Mouse (Mus musculus) CH12.LX (cell line): ENCODE measurements at regions not wholly inside any gene's neighbourhood (a gene's known extent, or its start where the extent isn't known, plus 50 kb on each side); places are given as distances from the start of the nearest gene placed in this dataset.

Experiments
- DNase-seq: peaks from one replicate; pipeline ENCODE4 v3.0.0-alpha.2; 2013; ENCODE audit errors: extremely low read depth
- H3K27ac ChIP-seq: 2 replicates; pipeline ENCODE4 v1.5.1; 2012; ENCODE audit warnings: low read depth, mild to moderate bottlenecking, control low read depth, moderate library complexity; ENCODE audit not compliant: insufficient read depth
- H3K27me3 ChIP-seq: replicated peaks from 2 replicates; pipeline ENCODE3; 2012; ENCODE audit warnings: inconsistent platforms
- H3K36me3 ChIP-seq, 2 experiments: replicated peaks in 1 of 2; 2 replicates each; pipeline versions ENCODE3 to v1.6.1; 2012; ENCODE audit warnings: inconsistent platforms in 1 of 2, low read length in 1 of 2, mild to moderate bottlenecking in 1 of 2, mixed read lengths in 1 of 2, moderate library complexity in 1 of 2; ENCODE audit not compliant: control insufficient read depth in 1 of 2, insufficient read depth in 1 of 2
- H3K4me1 ChIP-seq, 2 experiments: 2 replicates each; pipeline ENCODE4 v1.6.1; 2012; ENCODE audit warnings: inconsistent platforms in 1 of 2, moderate library complexity in 1 of 2; ENCODE audit not compliant: insufficient read depth in 2 of 2, control insufficient read depth in 1 of 2
- H3K4me2 ChIP-seq: 2 replicates; pipeline ENCODE4 v1.6.1; 2012; ENCODE audit warnings: low read depth, mild to moderate bottlenecking, control low read depth; ENCODE audit not compliant: poor library complexity, insufficient read depth, severe bottlenecking
- H3K4me3 ChIP-seq, 3 experiments: fragments of 150-350 bp in 1 of 3; sonication (generic) in 1 of 3; replicated peaks in 1 of 3; 2 replicates each; pipeline versions ENCODE3 to v1.5.1; 2011 to 2012; ENCODE audit warnings: low read depth in 2 of 3, low read length in 2 of 3, mild to moderate bottlenecking in 2 of 3, moderate library complexity in 2 of 3, control low read depth in 1 of 3, improper control_type of control experiment in 1 of 3, inconsistent platforms in 1 of 3, mixed read lengths in 1 of 3; ENCODE audit not compliant: poor library complexity in 1 of 3
- H3K79me2 ChIP-seq: replicated peaks from 2 replicates; pipeline ENCODE4 v1.6.1; 2012; ENCODE audit warnings: mild to moderate bottlenecking, moderate library complexity; ENCODE audit not compliant: control insufficient read depth, poor library complexity, insufficient read depth, severe bottlenecking; ENCODE audit errors: extremely low read depth
- H3K9ac ChIP-seq: 2 replicates; pipeline ENCODE4 v1.6.1; 2012; ENCODE audit warnings: low read depth, mild to moderate bottlenecking, control low read depth, moderate library complexity; ENCODE audit not compliant: insufficient read depth
- H3K9me3 ChIP-seq: replicated peaks from 2 replicates; pipeline ENCODE3; 2012; ENCODE audit warnings: low read length, inconsistent platforms, mixed read lengths
- BHLHE40 ChIP-seq: IDR thresholded peaks from 2 replicates; pipeline ENCODE4 v1.6.1; 2011; ENCODE audit warnings: mild to moderate bottlenecking, low read depth, low read length, improper control_type of control experiment
- ETS1 ChIP-seq: conservative IDR thresholded peaks from 2 replicates; pipeline ENCODE4 v1.6.1; 2012; ENCODE audit warnings: low read depth, mild to moderate bottlenecking, inconsistent platforms, low read length, improper control_type of control experiment, moderate library complexity
- GABPA ChIP-seq: IDR thresholded peaks from 2 replicates; pipeline ENCODE4 v1.6.1; 2012; ENCODE audit warnings: low read depth, low read length, improper control_type of control experiment, inconsistent platforms; ENCODE audit not compliant: insufficient replicate concordance
- IRF4 ChIP-seq: IDR thresholded peaks from 2 replicates; pipeline ENCODE4 v1.6.1; 2014; ENCODE audit warnings: low read depth, mild to moderate bottlenecking, inconsistent platforms, low read length, improper control_type of control experiment
- JUND ChIP-seq: conservative IDR thresholded peaks from 2 replicates; pipeline ENCODE4 v1.6.1; 2011; ENCODE audit warnings: low read depth, low read length, improper control_type of control experiment
- MAX ChIP-seq: IDR thresholded peaks from 2 replicates; pipeline ENCODE4 v1.6.1; 2011; ENCODE audit warnings: low read length, improper control_type of control experiment
- MEF2A ChIP-seq: IDR thresholded peaks from 2 replicates; pipeline ENCODE4 v1.6.1; 2014; ENCODE audit warnings: low read depth, mild to moderate bottlenecking, inconsistent platforms, low read length, improper control_type of control experiment, borderline replicate concordance
- MYC ChIP-seq: IDR thresholded peaks from 2 replicates; pipeline ENCODE4 v1.6.1; 2011; ENCODE audit warnings: low read depth, mild to moderate bottlenecking, improper control_type of control experiment, low read length
- PAX5 ChIP-seq: IDR thresholded peaks from 2 replicates; pipeline ENCODE4 v1.6.1; 2012; ENCODE audit warnings: low read length, inconsistent platforms, mixed read lengths
- POLR2AphosphoS2 ChIP-seq: IDR thresholded peaks from 2 replicates; pipeline ENCODE4 v1.6.1; 2011; ENCODE audit warnings: low read depth, low read length, improper control_type of control experiment
- RAD21 ChIP-seq: IDR thresholded peaks from 2 replicates; pipeline ENCODE4 v1.6.1; 2011; ENCODE audit warnings: low read depth, mild to moderate bottlenecking, low read length, improper control_type of control experiment, moderate library complexity
- RCOR1 ChIP-seq: conservative IDR thresholded peaks from 2 replicates; pipeline ENCODE4 v1.6.1; 2012; ENCODE audit warnings: low read depth, mild to moderate bottlenecking, inconsistent platforms, low read length, improper control_type of control experiment
- SIN3A ChIP-seq: IDR thresholded peaks from 2 replicates; pipeline ENCODE4 v1.6.1; 2012; ENCODE audit warnings: low read length, improper control_type of control experiment, inconsistent platforms
- TBP ChIP-seq: conservative IDR thresholded peaks from 2 replicates; pipeline ENCODE4 v1.6.1; 2011; ENCODE audit warnings: low read depth, low read length, improper control_type of control experiment
- TCF12 ChIP-seq: IDR thresholded peaks from 2 replicates; pipeline ENCODE4 v1.6.1; 2014; ENCODE audit warnings: low read depth, mild to moderate bottlenecking, inconsistent platforms, low read length, improper control_type of control experiment
- UBTF ChIP-seq: IDR thresholded peaks from 2 replicates; pipeline ENCODE4 v1.6.1; 2012; ENCODE audit warnings: low read depth, mild to moderate bottlenecking, inconsistent platforms, low read length, improper control_type of control experiment, moderate library complexity
- USF1 ChIP-seq: IDR thresholded peaks from 2 replicates; pipeline ENCODE4 v1.6.1; 2014; ENCODE audit warnings: low read depth, mild to moderate bottlenecking, inconsistent platforms, low read length, improper control_type of control experiment
- USF2 ChIP-seq: conservative IDR thresholded peaks from 2 replicates; pipeline ENCODE4 v1.6.1; 2011; ENCODE audit warnings: low read depth, low read length, improper control_type of control experiment
- ZKSCAN1 ChIP-seq: IDR thresholded peaks from 2 replicates; pipeline ENCODE4 v1.6.1; 2012; ENCODE audit warnings: low read depth, inconsistent platforms, low read length, improper control_type of control experiment, borderline replicate concordance
- ZNF384 ChIP-seq: IDR thresholded peaks from 2 replicates; pipeline ENCODE4 v1.6.1; 2012; ENCODE audit warnings: low read depth, low read length, improper control_type of control experiment, inconsistent platforms
- dilution Hi-C: fragments of 300-500 bp; cut with MboI; formaldehyde crosslinking; loops from 2 replicates; pipeline ENCODE4 v1.14.3; 2020; ENCODE audit warnings: low sequenced_read_pairs; ENCODE audit not compliant: extremely low pct_unique_long_range_greater_than_20kb, extremely low pct_ligation_motif_present
- in situ Hi-C: fragments of 300-500 bp; cut with MboI; formaldehyde crosslinking; loops from 3 replicates; pipeline ENCODE4 v1.14.3; 2019; ENCODE audit warnings: low sequenced_read_pairs, low pct_ligation_motif_present, low pct_unique_long_range_greater_than_20kb, mixed read lengths

DNA sequence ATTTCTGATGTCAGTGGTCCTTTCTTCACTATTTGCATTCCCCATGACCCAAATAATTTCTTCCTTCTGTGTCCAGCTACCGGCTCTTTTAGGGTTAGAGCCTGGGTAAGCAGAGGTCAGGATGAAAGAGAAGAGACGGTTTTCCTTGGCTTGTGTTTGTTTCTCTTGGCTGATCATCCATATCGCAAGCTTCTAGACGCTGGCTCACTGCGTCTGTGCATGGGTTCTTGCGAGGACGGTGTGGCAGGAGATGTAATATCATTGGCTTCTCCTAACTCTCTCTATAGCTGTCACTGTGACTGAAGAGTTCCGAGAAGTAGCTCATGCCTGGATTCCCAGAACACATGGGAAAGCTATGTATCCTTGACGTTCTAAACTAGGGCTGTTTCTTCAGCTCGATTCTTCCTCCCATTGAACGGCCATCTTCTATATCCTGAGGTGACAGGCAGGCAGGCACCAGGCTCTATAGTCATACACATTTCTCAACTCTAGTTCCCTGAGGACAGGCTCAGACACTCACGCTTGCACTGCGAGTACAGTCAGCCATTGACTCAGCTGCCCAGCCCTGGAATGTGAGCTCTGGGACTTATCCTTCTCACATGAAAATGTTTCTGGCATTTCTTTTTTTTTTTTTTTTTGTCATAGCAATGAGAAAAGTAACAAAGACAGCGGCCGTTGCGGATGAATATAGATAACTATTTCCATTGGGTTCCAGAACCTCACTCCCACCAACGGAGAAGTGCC, 85.0 kb downstream of the Bach1 start:
- in situ Hi-C loops, result no loop called here

DNA sequence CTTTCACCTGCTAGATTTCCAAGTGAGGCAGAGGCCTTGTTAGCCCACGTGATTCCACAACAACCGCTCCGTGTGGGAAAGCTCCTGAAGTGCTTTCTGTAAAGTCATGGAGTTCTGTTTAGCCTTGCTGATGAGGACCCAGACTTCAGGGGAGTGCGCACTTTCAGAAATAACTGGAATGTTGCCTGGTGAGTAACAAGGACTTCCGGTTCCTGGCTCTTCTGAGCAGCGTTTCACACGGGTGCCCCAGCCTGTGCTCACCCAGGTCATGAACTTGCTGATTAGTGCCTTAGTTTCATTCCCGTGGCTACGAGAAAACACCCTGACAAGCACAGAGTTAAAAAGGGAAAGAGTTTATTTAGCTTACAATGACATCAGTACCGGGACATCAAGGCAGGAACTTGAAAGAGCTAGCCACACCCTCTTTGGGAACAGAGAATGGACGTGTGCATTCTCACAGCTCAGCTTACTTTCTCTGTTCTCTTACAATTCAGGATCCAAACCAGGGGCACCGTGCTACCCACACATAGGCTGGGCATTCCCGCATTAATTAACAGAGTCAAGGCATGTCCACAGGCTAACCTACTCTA, 85.8 kb downstream of the Bach1 start:
- in situ Hi-C loops, result no loop called here
- no peak overlapping the region for H3K4me2 ChIP-seq
- no peak overlapping the region for H3K9ac ChIP-seq

More for the DNA sequence above, 85.0 kb downstream of the Bach1 start:
- H3K4me2 ChIP-seq, result no peak overlapping the region
- dilution Hi-C loops, result no loop called here
- no peak for DNase-seq
- 0 out of 4 replicates have a peak, but pooled peaks cover 0 to 2% of the 10 kb centered on the region in 2 experiments for H3K4me1 ChIP-seq
- no peak overlapping the region for H3K4me3 ChIP-seq
- TF ChIP-seq ZKSCAN1, result no peak
- TF ChIP-seq MEF2A, result no peak
- TF ChIP-seq GABPA, result no peak
- no peak for TF ChIP-seq JUND
- no peak overlapping the region for H3K9ac ChIP-seq
- H3K9me3 ChIP-seq, result no peaks in the 10 kb centered on the region
- no peaks in the 10 kb centered on the region for H3K27me3 ChIP-seq
- H3K27ac ChIP-seq, result no peak overlapping the region
- H3K79me2 ChIP-seq, result no peaks in the 10 kb centered on the region
- H3K36me3 ChIP-seq, result no peaks in the 10 kb centered on the region

DNA sequence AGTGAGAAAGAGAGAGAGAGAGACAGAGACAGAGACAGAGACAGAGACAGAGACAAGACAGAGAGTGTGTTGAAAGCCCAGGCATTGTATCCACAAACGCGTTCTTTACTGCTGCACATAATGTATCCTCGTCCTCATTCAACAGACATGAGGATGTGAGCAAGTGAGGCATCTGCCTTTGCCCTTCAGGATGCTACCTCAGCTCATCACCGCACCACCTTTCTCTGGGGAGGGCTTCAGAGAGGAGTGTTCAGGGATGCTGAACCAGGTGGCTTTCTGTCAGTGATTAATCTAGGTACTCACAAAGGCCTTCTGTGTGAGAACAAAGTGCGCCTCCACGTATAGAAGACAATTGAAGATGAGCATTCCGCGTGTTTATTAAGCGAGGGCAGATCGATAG, 90.8 kb downstream of the Bach1 start:
- Histone ChIP-seq H3K27ac (no peak overlapping the region), H3K4me3 (no peak overlapping the region), H3K4me1 (0 out of 4 replicates have a peak, but pooled peaks cover 0 to 2% of the 10 kb centered on the region in 2 experiments), H3K9me3 (no peaks in the 10 kb centered on the region), H3K36me3 (no peaks in the 10 kb centered on the region), H3K27me3 (no peaks in the 10 kb centered on the region), H3K79me2 (no peaks in the 10 kb centered on the region), H3K4me2 (no peak overlapping the region), H3K9ac (no peak overlapping the region)
- in situ Hi-C loops, result no loop called here
- dilution Hi-C loops, result no loop called here
- no peak for DNase-seq
- no peak for TF ChIP-seq PAX5
- no peak for TF ChIP-seq BHLHE40
- no peak for TF ChIP-seq UBTF
- no peak for TF ChIP-seq TBP
- no peak for TF ChIP-seq MYC
- TF ChIP-seq USF2, result no peak
- no peak for TF ChIP-seq POLR2AphosphoS2
- TF ChIP-seq GABPA, result no peak
- TF ChIP-seq MAX, result no peak
- TF ChIP-seq ZNF384, result no peak
- TF ChIP-seq USF1, result no peak
- no peak for TF ChIP-seq TCF12
- TF ChIP-seq ZKSCAN1, result no peak
- TF ChIP-seq SIN3A, result no peak
- TF ChIP-seq RCOR1, result no peak
- TF ChIP-seq ETS1, result no peak
- no peak for TF ChIP-seq RAD21

More for the DNA sequence above, 85.8 kb downstream of the Bach1 start:
- no peaks in the 10 kb centered on the region for H3K36me3 ChIP-seq
- no peak for DNase-seq
- no peaks in the 10 kb centered on the region for H3K27me3 ChIP-seq
- no peaks in the 10 kb centered on the region for H3K9me3 ChIP-seq
- dilution Hi-C loops, result no loop called here
- no peaks in the 10 kb centered on the region for H3K79me2 ChIP-seq
- TF ChIP-seq IRF4, result no peak
- no peak overlapping the region for H3K4me3 ChIP-seq
- 0 out of 4 replicates have a peak, but pooled peaks cover 0 to 2% of the 10 kb centered on the region in 2 experiments for H3K4me1 ChIP-seq
- H3K27ac ChIP-seq, result no peak overlapping the region
